Mouse (Mus musculus): ENCODE measurements at regions not wholly inside any gene's neighbourhood (a gene's known extent, or its start where the extent isn't known, plus 50 kb on each side); places are given as distances from the start of the nearest gene placed in this dataset.

GRCm38 (mm10) chr1:193661377-193661776 is 291.3 kb upstream of the Camk1g start:
- Histone ChIP-seq H3K9ac (replicated peaks) (no peak overlapping the region), H3K4me3 (replicated peaks) (no peak overlapping the region), H3K27ac (no peak overlapping the region), H3K27me3 (0 out of 2 replicates have a peak, but pooled peaks cover 2% of the 10 kb centered on the region), H3K9me3 (no peaks in the 10 kb centered on the region), H3K4me1 (replicated peaks) (peaks cover 32% of the 10 kb centered on the region), H3K36me3 (no peaks in the 10 kb centered on the region), H3K4me2 (replicated peaks) (no peak overlapping the region)
- ATAC-seq: no peak
- WGBS: 69% methylated on average over 4 of the region's 4 CpGs

GRCm38 (mm10) chr1:193655076-193655677 is 285.1 kb upstream of the Camk1g start:
- Histone ChIP-seq H3K9ac (replicated peaks) (no peak overlapping the region), H3K27ac (no peak overlapping the region)
- WGBS: 51% methylated on average over 14 of the region's 14 CpGs

GRCm38 (mm10) chr1:193650275-193650674 is 280.2 kb upstream of the Camk1g start:
- no peak overlapping the region for H3K4me2 ChIP-seq (replicated peaks)
- H3K4me1 ChIP-seq (replicated peaks): peaks cover 15% of the 10 kb centered on the region
- no peaks in the 10 kb centered on the region for H3K9me3 ChIP-seq
- H3K9ac ChIP-seq (replicated peaks): no peak overlapping the region
- no peak for ATAC-seq
- no peaks in the 10 kb centered on the region for H3K27me3 ChIP-seq
- H3K27ac ChIP-seq: no peak overlapping the region
- no peak overlapping the region for H3K4me3 ChIP-seq (replicated peaks)
- H3K36me3 ChIP-seq: no peaks in the 10 kb centered on the region

More at GRCm38 (mm10) chr1:193655076-193655677, 285.1 kb upstream of the Camk1g start:
- Histone ChIP-seq H3K4me3 (replicated peaks) (no peak overlapping the region), H3K27me3 (0 out of 2 replicates have a peak, but pooled peaks cover under 1% of the 10 kb centered on the region), H3K4me2 (replicated peaks) (no peak overlapping the region), H3K4me1 (replicated peaks) (peaks cover 7% of the 10 kb centered on the region), H3K9me3 (no peaks in the 10 kb centered on the region), H3K36me3 (no peaks in the 10 kb centered on the region)
- ATAC-seq: 0 out of 2 replicates have a peak, but pooled peaks have one; percentile 62

- H3K9me3 ChIP-seq: no peaks in the 10 kb centered on the region
- no peak for ATAC-seq
- no peak overlapping the region for H3K27ac ChIP-seq
- peaks cover 7% of the 10 kb centered on the region; the same call in 1 of the 2 replicates for H3K4me1 ChIP-seq (replicated peaks)
- WGBS: 94% methylated on average over 1 of the region's 1 CpGs
- no peaks in the 10 kb centered on the region for H3K27me3 ChIP-seq
- no peak overlapping the region for H3K4me2 ChIP-seq (replicated peaks)
- H3K4me3 ChIP-seq (replicated peaks): no peak overlapping the region
- no peaks in the 10 kb centered on the region for H3K36me3 ChIP-seq
- H3K9ac ChIP-seq (replicated peaks): no peak overlapping the region
These were observed 279.3 kb upstream of the Camk1g start for GRCm38 (mm10) chr1:193649400-193649799.

GRCm38 (mm10) chr1:193647371-193648270 is 277.5 kb upstream of the Camk1g start:
- Histone ChIP-seq H3K27ac (no peak overlapping the region), H3K27me3 (no peaks in the 10 kb centered on the region), H3K4me3 (replicated peaks) (no peak overlapping the region), H3K4me2 (replicated peaks) (no peak overlapping the region), H3K9ac (replicated peaks) (no peak overlapping the region), H3K9me3 (no peaks in the 10 kb centered on the region), H3K36me3 (no peaks in the 10 kb centered on the region), H3K4me1 (replicated peaks) (peaks cover 7% of the 10 kb centered on the region; the same call in 1 of the 2 replicates)
- WGBS: 67% methylated on average over 3 of the region's 3 CpGs
- peak; percentile 66 for ATAC-seq

- no peaks in the 10 kb centered on the region for H3K36me3 ChIP-seq
- H3K9ac ChIP-seq (replicated peaks): no peak overlapping the region
- no peak overlapping the region for H3K4me3 ChIP-seq (replicated peaks)
- ATAC-seq: no peak
- H3K27ac ChIP-seq: no peak overlapping the region
- H3K4me1 ChIP-seq (replicated peaks): peaks cover 7% of the 10 kb centered on the region; the same call in 1 of the 2 replicates
- 88% methylated on average over 2 of the region's 2 CpGs for WGBS
- no peaks in the 10 kb centered on the region for H3K27me3 ChIP-seq
- H3K4me2 ChIP-seq (replicated peaks): no peak overlapping the region
- H3K9me3 ChIP-seq: no peaks in the 10 kb centered on the region
These were observed 274.4 kb upstream of the Camk1g start for GRCm38 (mm10) chr1:193644506-193644905.

- Histone ChIP-seq H3K4me1 (replicated peaks) (no peaks in the 10 kb centered on the region), H3K27me3 (no peaks in the 10 kb centered on the region), H3K4me2 (replicated peaks) (no peak overlapping the region), H3K4me3 (replicated peaks) (no peak overlapping the region), H3K9ac (replicated peaks) (no peak overlapping the region), H3K27ac (no peak overlapping the region), H3K36me3 (no peaks in the 10 kb centered on the region), H3K9me3 (no peaks in the 10 kb centered on the region)
- ATAC-seq: no peak
- WGBS: 91% methylated on average over 5 of the region's 5 CpGs
These were observed 266.4 kb upstream of the Camk1g start for GRCm38 (mm10) chr1:193636451-193636850.

GRCm38 (mm10) chr1:193632115-193632514 is 262.0 kb upstream of the Camk1g start:
- H3K27me3 ChIP-seq: no peaks in the 10 kb centered on the region
- H3K4me3 ChIP-seq (replicated peaks): no peak overlapping the region
- no peaks in the 10 kb centered on the region for H3K9me3 ChIP-seq
- WGBS: 77% methylated on average over 2 of the region's 2 CpGs
- ATAC-seq: no peak
- H3K9ac ChIP-seq (replicated peaks): no peak overlapping the region
- H3K27ac ChIP-seq: no peak overlapping the region
- no peak overlapping the region for H3K4me2 ChIP-seq (replicated peaks)
- H3K4me1 ChIP-seq (replicated peaks): peaks cover 2% of the 10 kb centered on the region
- H3K36me3 ChIP-seq: no peaks in the 10 kb centered on the region

GRCm38 (mm10) chr1:193629887-193630286 is 259.8 kb upstream of the Camk1g start:
- Histone ChIP-seq H3K4me1 (replicated peaks) (peaks cover 13% of the 10 kb centered on the region), H3K36me3 (no peaks in the 10 kb centered on the region), H3K27me3 (no peaks in the 10 kb centered on the region), H3K9ac (replicated peaks) (no peak overlapping the region), H3K4me3 (replicated peaks) (no peak overlapping the region), H3K9me3 (no peaks in the 10 kb centered on the region), H3K4me2 (replicated peaks) (no peak overlapping the region), H3K27ac (no peak overlapping the region)
- 71% methylated on average over 2 of the region's 2 CpGs for WGBS
- no peak for ATAC-seq

- 60% methylated on average over 16 of the region's 16 CpGs for WGBS
- peak; percentile 53; the same call in 1 of the 2 replicates for ATAC-seq
- no peak overlapping the region for H3K27ac ChIP-seq
These were observed 257.1 kb upstream of the Camk1g start for GRCm38 (mm10) chr1:193626924-193627849.

GRCm38 (mm10) chr1:193625101-193625956 is 255.2 kb upstream of the Camk1g start:
- Histone ChIP-seq H3K9me3 (no peaks in the 10 kb centered on the region), H3K9ac (replicated peaks) (no peak overlapping the region), H3K36me3 (no peaks in the 10 kb centered on the region), H3K4me3 (replicated peaks) (no peak overlapping the region), H3K27me3 (no peaks in the 10 kb centered on the region), H3K27ac (no peak overlapping the region), H3K4me1 (replicated peaks) (peaks cover 13% of the 10 kb centered on the region), H3K4me2 (replicated peaks) (no peak overlapping the region)
- WGBS: 23% methylated on average over 9 of the region's 9 CpGs
- peak; percentile 72 for ATAC-seq

More at GRCm38 (mm10) chr1:193626924-193627849, 257.1 kb upstream of the Camk1g start:
- Histone ChIP-seq H3K9ac (replicated peaks) (no peak overlapping the region), H3K4me1 (replicated peaks) (peaks cover 13% of the 10 kb centered on the region), H3K36me3 (no peaks in the 10 kb centered on the region), H3K4me3 (replicated peaks) (no peak overlapping the region), H3K27me3 (no peaks in the 10 kb centered on the region), H3K4me2 (replicated peaks) (no peak overlapping the region), H3K9me3 (no peaks in the 10 kb centered on the region)

All from midbrain, embryonic 13.5 days (tissue).